Mouse (Mus musculus) forebrain, embryonic 16.5 days (tissue): ENCODE measurements around the gene Tsr3. TPM values are rescaled to one million over a fixed set of nuclear protein-coding genes. Genes with fewer than 3 reads are reported as not detected.
"Not testable (repeated sequence)": the region's sequence is repeated elsewhere in the genome, so short reads cannot be mapped to it uniquely, and the experiment has no call there.

Experiments
- ATAC-seq: fragments of 200-750 bp; cut with Nextera tagmentation; 2 replicates; pipeline ENCODE4 v1.8.0; 2017; ENCODE audit warnings: mild to moderate bottlenecking, moderate library complexity
- H3K27ac ChIP-seq: fragments of 300-500 bp; sonication (generic); 2 replicates; pipeline ENCODE4 v1.5.1; 2014; ENCODE audit warnings: low read length, control low read depth
- H3K27me3 ChIP-seq: fragments of 300-500 bp; sonication (generic); replicated peaks from 2 replicates; pipeline ENCODE4 v1.6.1; 2014; ENCODE audit warnings: low read length; ENCODE audit not compliant: control insufficient read depth, insufficient read depth
- H3K36me3 ChIP-seq: fragments of 300-500 bp; sonication (generic); 2 replicates; pipeline ENCODE4 v1.6.1; 2014; ENCODE audit not compliant: control insufficient read depth, insufficient read depth
- H3K4me1 ChIP-seq: fragments of 300-500 bp; sonication (generic); replicated peaks from 2 replicates; pipeline ENCODE4 v1.6.1; 2014; ENCODE audit warnings: low read length; ENCODE audit not compliant: control insufficient read depth, insufficient read depth
- H3K4me2 ChIP-seq: fragments of 300-500 bp; sonication (generic); 2 replicates; pipeline ENCODE4 v1.6.1; 2014; ENCODE audit warnings: mild to moderate bottlenecking, low read length, control low read depth
- H3K4me3 ChIP-seq: fragments of 300-500 bp; sonication (generic); replicated peaks from 2 replicates; pipeline ENCODE4 v1.5.1; 2014; ENCODE audit warnings: mild to moderate bottlenecking, low read length, control low read depth
- H3K9ac ChIP-seq: fragments of 300-500 bp; sonication (generic); replicated peaks from 2 replicates; pipeline ENCODE4 v1.6.1; 2014; ENCODE audit warnings: low read depth, low read length, control low read depth
- H3K9me3 ChIP-seq: fragments of 300-500 bp; sonication (generic); 2 replicates; pipeline ENCODE4 v1.6.1; 2016; ENCODE audit warnings: low read length; ENCODE audit not compliant: control insufficient read depth
- WGBS: fragments of 180-500 bp; shearing (Covaris S2); extraction: QIAGEN DNeasy Blood & Tissue Kit; methylation state at CpG from one replicate; pipeline ENCODE4 v1.1.7; 2014; 5-methylcytosine and 5-hydroxymethylcytosine counted together
- polyA plus RNA-seq: library from polyadenylated mRNA; unstranded; fragments of >200 nt; fragmentation: Nextera tagmentation; extraction: Ambion mirVana; gene quantifications from 2 replicates; pipeline ENCODE4 v1.2.1, GENCODE M21; 2015

Tsr3 gene
- polyA plus RNA-seq, 1 experiment from 2014 or later = 62.2 TPM

GRCm38 (mm10) chr17:25220746-25221145 lies 19.2 kb upstream of the Tsr3 start:
- no peak overlapping the region for H3K9ac ChIP-seq
- no peak overlapping the region for H3K27ac ChIP-seq
- H3K27me3 ChIP-seq = no peaks in the 10 kb centered on the region
- WGBS = 80% methylated on average over 1 of the region's 1 CpGs
- no peak overlapping the region for H3K4me2 ChIP-seq
- peaks cover 7% of the 10 kb centered on the region; the same call in 1 of the 2 replicates for H3K4me1 ChIP-seq
- H3K36me3 ChIP-seq = peaks cover 3% of the 10 kb centered on the region
- no peaks in the 10 kb centered on the region for H3K9me3 ChIP-seq
- H3K4me3 ChIP-seq = no peak overlapping the region
- no peak for ATAC-seq

DNA sequence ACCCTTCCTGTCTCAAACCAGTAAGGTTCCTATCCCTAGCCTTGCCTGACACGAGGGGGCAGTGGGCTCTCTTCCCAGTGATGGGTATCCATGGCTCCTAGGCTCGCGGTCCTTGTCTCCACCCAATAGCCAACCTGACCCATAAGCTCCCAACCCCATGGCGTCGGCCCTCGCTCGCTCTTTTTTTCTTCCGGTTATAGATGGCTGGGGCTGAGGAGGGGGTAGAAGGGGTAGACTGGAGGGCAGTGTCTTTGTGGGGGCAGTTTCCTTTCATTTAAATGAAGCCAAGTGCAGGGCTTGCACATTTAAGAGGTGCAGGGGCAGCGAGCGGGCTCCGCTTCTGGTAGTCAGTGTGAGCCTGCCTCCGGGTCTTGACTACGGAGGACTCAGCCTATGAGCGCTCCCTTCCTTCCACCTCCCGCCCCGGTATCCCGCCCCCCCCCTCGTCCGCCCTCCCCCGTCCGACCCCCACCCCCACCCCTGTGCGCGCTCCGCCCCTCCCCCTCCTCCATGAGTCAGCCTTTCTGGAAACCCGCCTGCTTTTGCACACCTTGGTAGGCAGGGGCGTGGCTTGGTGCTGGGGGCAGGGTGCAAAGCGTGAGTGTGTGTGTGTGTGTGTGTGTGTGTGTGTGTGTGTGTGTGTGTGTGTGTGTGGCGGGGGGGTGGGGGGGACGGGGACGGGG lies 18.0 kb upstream of the Tsr3 start:
- Histone ChIP-seq H3K27me3 (no peaks in the 10 kb centered on the region), H3K4me2 (peak overlapping the region; percentile 39), H3K4me3 (peak overlapping the region; percentile 23), H3K9ac (no peak overlapping the region), H3K4me1 (peaks cover 7% of the 10 kb centered on the region; the same call in 1 of the 2 replicates), H3K27ac (no peak overlapping the region), H3K36me3 (peaks cover 3% of the 10 kb centered on the region), H3K9me3 (no peaks in the 10 kb centered on the region)
- 1% methylated on average over 14 of the region's 30 CpGs for WGBS
- peak; percentile 80 for ATAC-seq

- peak; percentile 95 for ATAC-seq
- H3K27ac ChIP-seq, H3K9ac ChIP-seq, H3K4me1 ChIP-seq, H3K9me3 ChIP-seq, H3K27me3 ChIP-seq, H3K36me3 ChIP-seq: not testable (repeated sequence)
- Histone ChIP-seq H3K4me3 (peak overlapping the region; percentile 4; the same call in 1 of the 2 replicates), H3K4me2 (peak overlapping the region; percentile 39)
- WGBS = 9% methylated on average over 17 of the region's 28 CpGs
These were observed 17.4 kb upstream of the Tsr3 start for GRCm38 (mm10) chr17:25222504-25222940.

DNA sequence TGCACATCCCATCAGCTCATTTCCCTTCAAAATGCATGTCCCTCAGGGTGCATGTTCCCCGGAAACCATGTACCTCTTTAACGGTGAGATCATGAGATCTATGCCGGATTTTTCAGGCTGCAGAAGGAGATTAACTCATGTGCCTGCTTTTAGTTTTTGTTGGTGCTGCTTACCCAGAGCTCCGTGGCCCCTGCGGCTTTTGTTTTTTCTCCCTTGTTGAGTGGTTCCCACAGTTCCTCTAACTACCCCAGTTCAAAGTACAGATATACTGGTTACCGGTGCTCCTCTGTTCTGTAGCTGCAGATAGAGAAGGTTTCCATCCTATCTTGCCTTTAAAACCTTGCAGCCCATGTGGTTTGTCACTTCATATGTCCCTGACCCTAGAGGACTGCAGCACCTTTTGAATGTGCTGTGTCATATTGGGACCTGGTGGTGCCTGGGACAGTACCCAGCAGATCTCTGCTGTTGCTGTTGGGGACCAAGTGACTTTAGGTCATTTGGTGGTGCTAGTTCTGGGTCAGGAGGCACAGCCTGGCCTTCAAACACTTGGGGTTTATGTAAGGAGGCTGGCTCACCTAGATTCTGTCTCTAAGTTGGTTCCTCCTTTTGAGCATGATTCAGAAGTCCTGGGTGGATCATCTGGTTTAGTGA lies 16.9 kb upstream of the Tsr3 start:
- H3K9me3 ChIP-seq = no peaks in the 10 kb centered on the region
- no peaks in the 10 kb centered on the region for H3K27me3 ChIP-seq
- H3K4me1 ChIP-seq = peaks cover 7% of the 10 kb centered on the region; the same call in 1 of the 2 replicates
- H3K4me2 ChIP-seq = peak overlapping the region; percentile 31
- no peak overlapping the region for H3K9ac ChIP-seq
- no peak for ATAC-seq
- H3K4me3 ChIP-seq = no peak overlapping the region; the same call in 1 of the 2 replicates
- peaks cover 3% of the 10 kb centered on the region for H3K36me3 ChIP-seq
- 25% methylated on average over 6 of the region's 6 CpGs for WGBS
- H3K27ac ChIP-seq = no peak overlapping the region

DNA sequence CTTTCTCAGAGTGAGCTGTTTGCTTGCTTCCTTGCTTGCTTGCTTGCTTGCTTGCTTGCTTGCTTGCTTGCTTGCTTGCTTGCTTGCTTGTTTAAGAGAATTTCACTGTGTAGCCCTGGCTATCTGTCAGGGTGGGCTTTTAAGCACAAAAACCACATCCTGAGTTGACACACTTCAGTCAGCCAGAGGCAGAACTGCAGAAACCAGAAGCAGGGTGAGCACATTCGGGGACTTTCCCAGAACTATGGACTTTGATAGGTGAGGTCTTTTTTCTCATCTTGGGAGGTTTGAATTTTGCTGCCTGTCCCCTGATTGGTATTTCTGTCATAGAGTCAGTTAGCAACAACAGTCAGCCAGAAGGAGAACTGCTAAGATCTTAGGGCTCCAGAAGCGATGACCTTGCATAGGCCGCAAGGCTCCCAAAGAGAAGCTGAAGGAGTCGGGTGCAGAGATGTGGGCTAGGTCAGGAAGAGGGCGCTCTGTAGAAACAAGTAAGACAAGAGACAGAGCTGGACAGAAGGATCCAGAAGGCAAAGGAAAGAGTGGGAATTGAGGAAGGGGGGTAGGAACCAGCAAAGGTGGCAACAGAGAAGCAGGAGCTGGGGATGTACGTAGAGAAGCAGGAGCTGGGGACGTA lies 15.3 kb upstream of the Tsr3 start:
- H3K36me3 ChIP-seq = peaks cover 2% of the 10 kb centered on the region
- no peak for ATAC-seq
- peaks cover 7% of the 10 kb centered on the region; the same call in 1 of the 2 replicates for H3K4me1 ChIP-seq
- H3K4me2 ChIP-seq = no peak overlapping the region
- no peak overlapping the region for H3K9ac ChIP-seq
- H3K9me3 ChIP-seq = no peaks in the 10 kb centered on the region
- H3K27me3 ChIP-seq = no peaks in the 10 kb centered on the region
- 92% methylated on average over 7 of the region's 7 CpGs for WGBS
- no peak overlapping the region for H3K4me3 ChIP-seq
- no peak overlapping the region for H3K27ac ChIP-seq

- WGBS = 85% methylated on average over 4 of the region's 4 CpGs
- Histone ChIP-seq H3K36me3 (peaks cover 6% of the 10 kb centered on the region), H3K4me1 (peaks cover 7% of the 10 kb centered on the region; the same call in 1 of the 2 replicates), H3K4me2 (no peak overlapping the region), H3K27ac (no peak overlapping the region), H3K27me3 (no peaks in the 10 kb centered on the region), H3K4me3 (no peak overlapping the region), H3K9me3 (no peaks in the 10 kb centered on the region), H3K9ac (no peak overlapping the region)
- ATAC-seq = no peak
These were observed 14.3 kb upstream of the Tsr3 start for GRCm38 (mm10) chr17:25225659-25226058.

DNA sequence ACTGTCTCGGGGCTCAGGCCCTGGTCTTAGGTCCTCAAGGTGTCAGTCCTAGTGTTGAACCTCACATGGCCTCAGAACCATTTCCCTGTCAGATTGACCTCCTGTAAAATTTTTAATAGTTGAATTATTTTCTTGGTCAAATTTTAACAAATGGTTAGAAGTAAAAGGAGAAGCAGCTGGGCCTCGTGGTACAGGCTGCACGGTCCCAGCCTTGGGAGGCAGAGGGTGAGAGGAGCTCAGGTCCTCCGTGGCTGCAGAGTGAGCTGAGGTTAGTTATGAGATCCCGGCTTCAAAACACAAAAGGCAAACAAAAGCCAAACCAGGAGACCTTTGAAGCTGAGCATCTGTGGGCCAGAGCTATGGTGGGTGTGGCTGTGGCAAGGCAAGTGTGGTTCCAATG lies 12.0 kb upstream of the Tsr3 start:
- H3K27ac ChIP-seq = no peak overlapping the region
- no peak overlapping the region for H3K4me3 ChIP-seq
- no peaks in the 10 kb centered on the region for H3K4me1 ChIP-seq
- ATAC-seq = no peak
- H3K27me3 ChIP-seq = no peaks in the 10 kb centered on the region
- H3K4me2 ChIP-seq = no peak overlapping the region
- WGBS = 90% methylated on average over 5 of the region's 5 CpGs
- H3K9me3 ChIP-seq = no peaks in the 10 kb centered on the region
- no peak overlapping the region for H3K9ac ChIP-seq
- peaks cover 12% of the 10 kb centered on the region for H3K36me3 ChIP-seq

DNA sequence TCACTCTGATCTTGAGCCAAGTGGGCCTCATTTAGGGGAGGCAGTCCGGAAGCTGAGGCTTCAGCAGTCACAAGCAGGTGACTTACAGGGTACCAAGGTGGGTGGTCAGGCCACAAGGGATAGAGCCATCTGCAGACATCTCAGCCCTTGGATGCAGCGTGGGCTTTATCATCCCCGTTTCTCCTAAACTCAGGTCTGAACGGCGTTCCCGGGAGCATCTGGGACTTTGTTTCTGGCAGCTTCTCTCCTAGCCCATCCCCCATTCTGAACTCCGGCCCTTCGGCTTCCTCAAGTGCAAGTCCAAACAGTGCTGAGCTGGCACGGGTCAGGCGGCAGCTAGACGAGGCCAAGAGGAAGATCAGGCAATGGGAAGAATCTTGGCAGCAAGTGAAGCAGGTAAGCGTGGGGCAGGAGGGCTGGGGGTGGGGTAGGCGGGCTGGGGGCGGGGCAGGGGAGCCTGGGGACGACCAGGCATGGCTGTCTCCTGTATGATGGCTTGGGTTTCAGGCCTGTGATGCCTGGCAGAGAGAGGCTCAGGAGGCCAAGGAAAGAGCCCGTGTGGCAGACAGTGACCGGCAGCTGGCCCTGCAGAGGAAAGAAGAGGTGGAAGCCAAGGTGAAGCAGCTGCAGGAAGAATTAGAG lies 9.8 kb upstream of the Tsr3 start:
- H3K4me1 ChIP-seq, H3K27me3 ChIP-seq, H3K4me3 ChIP-seq, H3K4me2 ChIP-seq, H3K9me3 ChIP-seq, H3K27ac ChIP-seq, H3K9ac ChIP-seq: not testable (repeated sequence)
- peaks cover 15% of the 10 kb centered on the region for H3K36me3 ChIP-seq
- 75% methylated on average over 14 of the region's 17 CpGs for WGBS
- 0 out of 2 replicates have a peak, but pooled peaks have one; percentile 54 for ATAC-seq

DNA sequence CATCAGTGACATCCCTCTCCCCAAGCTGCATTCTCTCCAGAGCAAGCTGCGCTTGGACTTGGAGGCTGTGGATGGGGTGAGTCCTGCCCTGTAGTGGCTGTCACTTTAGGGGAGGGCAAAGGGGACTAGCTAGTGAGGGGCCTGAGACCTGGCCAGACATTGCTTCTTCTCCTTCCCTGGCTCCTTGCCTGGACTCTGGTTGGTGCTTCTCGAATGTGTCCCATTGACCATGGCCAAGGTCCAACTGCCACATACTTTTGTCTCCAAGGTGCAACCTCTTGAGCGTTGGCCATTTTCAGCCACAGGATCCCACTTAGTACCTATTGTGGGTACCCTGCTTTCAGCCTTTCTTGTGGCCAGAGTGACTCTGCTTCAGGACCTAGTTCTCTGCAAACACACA lies 9.3 kb upstream of the Tsr3 start:
- Histone ChIP-seq H3K27ac (no peak overlapping the region), H3K4me3 (no peak overlapping the region), H3K4me1 (no peaks in the 10 kb centered on the region), H3K9me3 (no peaks in the 10 kb centered on the region), H3K36me3 (peaks cover 21% of the 10 kb centered on the region), H3K27me3 (no peaks in the 10 kb centered on the region), H3K4me2 (no peak overlapping the region), H3K9ac (no peak overlapping the region)
- ATAC-seq = no peak
- 100% methylated on average over 3 of the region's 3 CpGs for WGBS
